Mouse (Mus musculus) ES-E14 (cell line): Measurements from ENCODE around the gene Chmp1a.

ENCODE experiments used
- CHD2 ChIP-seq: IDR thresholded peaks from 2 replicates; pipeline ENCODE4 v1.6.1; 2014; ENCODE audit warnings: mild to moderate bottlenecking, low read depth, low read length, inconsistent platforms
- MAFK ChIP-seq: IDR thresholded peaks from 2 replicates; pipeline ENCODE4 v1.6.1; 2014; ENCODE audit warnings: mild to moderate bottlenecking, low read depth, low read length, inconsistent platforms; ENCODE audit not compliant: insufficient read depth
- ZC3H11A ChIP-seq: IDR thresholded peaks from 2 replicates; pipeline ENCODE4 v1.6.1; 2012; ENCODE audit warnings: low read depth, mild to moderate bottlenecking, inconsistent platforms, low read length, borderline replicate concordance

- TF ChIP-seq ZC3H11A, result no peak
- no peak for TF ChIP-seq MAFK
- no peak for TF ChIP-seq CHD2
Measured at GRCm38 (mm10) chr8:123191908-123192307, 20.7 kb downstream of the Chmp1a start.
